Mouse (Mus musculus) liver, postnatal 0 days (tissue): Measurements from ENCODE around the gene Yrdc.

Experiments used
- CTCF ChIP-seq: sonication (generic); IDR thresholded peaks from 2 replicates; pipeline ENCODE4 v1.5.1; 2016; ENCODE audit warnings: antibody characterized with exemption, low read depth
- EP300 ChIP-seq: IDR thresholded peaks from 2 replicates; pipeline ENCODE4 v1.6.1; 2016; ENCODE audit warnings: antibody characterized with exemption, low read depth, mild to moderate bottlenecking

DNA sequence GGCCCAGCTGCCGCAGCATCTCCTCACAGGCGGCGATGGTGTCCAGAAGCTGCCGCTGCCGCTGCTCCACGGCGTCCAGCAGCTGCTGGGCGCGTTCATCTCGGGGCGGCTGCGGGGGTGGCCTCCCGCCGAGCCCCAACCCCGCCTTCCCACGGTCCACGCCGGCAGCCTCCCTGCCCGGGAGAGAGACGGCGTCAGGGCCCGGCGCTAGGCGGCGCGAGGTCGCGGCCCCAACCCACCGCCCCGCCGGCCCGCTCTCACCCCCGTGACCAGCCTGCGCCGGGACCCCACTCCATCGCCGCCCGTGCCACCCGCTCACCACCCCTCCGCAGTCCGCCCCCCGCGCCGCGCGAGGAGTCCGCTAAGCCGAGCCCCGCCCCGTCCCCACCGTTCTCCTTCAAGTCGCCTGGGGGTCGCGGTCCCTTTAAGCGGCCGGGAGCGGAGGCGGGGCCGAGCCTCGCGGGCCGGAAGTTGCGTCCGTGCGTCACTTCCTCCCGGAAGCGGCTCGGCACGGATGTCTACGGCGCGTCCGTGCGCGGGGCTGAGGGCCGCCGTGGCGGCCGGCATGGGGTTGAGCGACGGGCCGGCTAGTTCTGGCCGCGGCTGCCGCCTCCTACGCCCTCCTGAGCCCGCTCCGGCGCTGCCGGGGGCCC lies at the start of gene Yrdc:
- no peak for TF ChIP-seq CTCF
- TF ChIP-seq EP300, result no peak
